Mouse (Mus musculus): ENCODE results near the gene Zfp282. TPM values are rescaled to one million over a fixed set of nuclear protein-coding genes. Genes with fewer than 3 reads are reported as not detected.

Zfp282 gene
- polyA plus RNA-seq, 1 experiment from 2014 or later, result 5.3 TPM

GRCm38 (mm10) chr6:47943721-47944120 lies 66.7 kb downstream of the Zfp282 start:
- Histone ChIP-seq H3K36me3 (ENCODE audit: control insufficient read depth, insufficient read depth) (peaks cover 5% of the 10 kb centered on the region; the same call in 1 of the 2 replicates), H3K27me3 (replicated peaks; ENCODE audit: control insufficient read depth, insufficient read depth, low read length) (no peaks in the 10 kb centered on the region), H3K9me3 (ENCODE audit: control insufficient read depth) (no peaks in the 10 kb centered on the region), H3K4me2 (replicated peaks; ENCODE audit: low read depth) (peak overlapping the region; percentile 81), H3K27ac (ENCODE audit: low read depth, low read length) (no peak overlapping the region), H3K4me1 (replicated peaks; ENCODE audit: control insufficient read depth, insufficient read depth, low read length) (0 out of 2 replicates have a peak, but pooled peaks cover 2% of the 10 kb centered on the region), H3K9ac (ENCODE audit: low read depth, low read length) (peak overlapping the region; percentile 62), H3K4me3 (ENCODE audit: low read depth, low read length) (peak overlapping the region; percentile 40; the same call in 1 of the 2 replicates)
- 85% methylated on average over 3 of the region's 3 CpGs for WGBS
- no peak for TF ChIP-seq CTCF (IDR thresholded peaks at IDR 0.05; ENCODE audit: low read depth)
- no peak for ATAC-seq

GRCm38 (mm10) chr6:47947388-47947787 lies 70.4 kb downstream of the Zfp282 start:
- no peak overlapping the region for H3K4me3 ChIP-seq (ENCODE audit: low read depth, low read length)
- no peak overlapping the region for H3K9ac ChIP-seq (ENCODE audit: low read depth, low read length)
- H3K36me3 ChIP-seq (ENCODE audit: control insufficient read depth, insufficient read depth), result peaks cover 5% of the 10 kb centered on the region; the same call in 1 of the 2 replicates
- no peaks in the 10 kb centered on the region for H3K9me3 ChIP-seq (ENCODE audit: control insufficient read depth)
- no peak overlapping the region for H3K4me2 ChIP-seq (replicated peaks; ENCODE audit: low read depth)
- H3K27me3 ChIP-seq (replicated peaks; ENCODE audit: control insufficient read depth, insufficient read depth, low read length), result no peaks in the 10 kb centered on the region
- H3K4me1 ChIP-seq (replicated peaks; ENCODE audit: control insufficient read depth, insufficient read depth, low read length), result 0 out of 2 replicates have a peak, but pooled peaks cover under 1% of the 10 kb centered on the region
- H3K27ac ChIP-seq (ENCODE audit: low read depth, low read length), result no peak overlapping the region
- 96% methylated on average over 4 of the region's 4 CpGs for WGBS
- no peak for TF ChIP-seq CTCF (IDR thresholded peaks at IDR 0.05; ENCODE audit: low read depth)
- no peak for ATAC-seq

- Histone ChIP-seq H3K9me3 (ENCODE audit: control insufficient read depth) (no peaks in the 10 kb centered on the region), H3K4me3 (ENCODE audit: low read depth, low read length) (peak within 1 kb of the TSS; percentile 73), H3K4me2 (replicated peaks; ENCODE audit: low read depth) (peak within 1 kb of the TSS; percentile 88), H3K4me1 (replicated peaks; ENCODE audit: control insufficient read depth, insufficient read depth, low read length) (peaks cover 9% of the 10 kb centered on the region; the same call in 1 of the 2 replicates), H3K27ac (ENCODE audit: low read depth, low read length) (peak within 1 kb of the TSS; percentile 70), H3K9ac (ENCODE audit: low read depth, low read length) (peak within 1 kb of the TSS; percentile 68), H3K27me3 (replicated peaks; ENCODE audit: control insufficient read depth, insufficient read depth, low read length) (no peaks in the 10 kb centered on the region), H3K36me3 (ENCODE audit: control insufficient read depth, insufficient read depth) (peaks cover 17% of the 10 kb centered on the region; the same call in 1 of the 2 replicates)
- peak; percentile 48 for TF ChIP-seq CTCF (IDR thresholded peaks at IDR 0.05; ENCODE audit: low read depth)
- under 1% methylated on average over 31 of the region's 31 CpGs for WGBS
- ATAC-seq, result peak; percentile 100
Measured at GRCm38 (mm10) chr6:47953191-47953726, 76.3 kb downstream of the Zfp282 start, which contains the start of gene Zfp956. TSS of gene Zfp956 (plus strand) at chr6:47953390.

- H3K36me3 ChIP-seq (ENCODE audit: control insufficient read depth, insufficient read depth), result peaks cover 18% of the 10 kb centered on the region; the same call in 1 of the 2 replicates
- no peak for ATAC-seq
Measured at GRCm38 (mm10) chr6:47954425-47954824, 77.4 kb downstream of the Zfp282 start.

GRCm38 (mm10) chr6:47957816-47958215 lies 80.8 kb downstream of the Zfp282 start:
- Histone ChIP-seq H3K27me3 (replicated peaks; ENCODE audit: control insufficient read depth, insufficient read depth, low read length) (no peaks in the 10 kb centered on the region), H3K4me3 (ENCODE audit: low read depth, low read length) (no peak overlapping the region), H3K36me3 (ENCODE audit: control insufficient read depth, insufficient read depth) (peaks cover 41% of the 10 kb centered on the region; the same call in 1 of the 2 replicates), H3K9me3 (ENCODE audit: control insufficient read depth) (no peaks in the 10 kb centered on the region), H3K4me2 (replicated peaks; ENCODE audit: low read depth) (no peak overlapping the region), H3K9ac (ENCODE audit: low read depth, low read length) (no peak overlapping the region), H3K27ac (ENCODE audit: low read depth, low read length) (no peak overlapping the region), H3K4me1 (replicated peaks; ENCODE audit: control insufficient read depth, insufficient read depth, low read length) (peaks cover 9% of the 10 kb centered on the region; the same call in 1 of the 2 replicates)
- TF ChIP-seq CTCF (IDR thresholded peaks at IDR 0.05; ENCODE audit: low read depth), result no peak
- ATAC-seq, result no peak

More at GRCm38 (mm10) chr6:47954425-47954824, 77.4 kb downstream of the Zfp282 start:
- WGBS, result 75% methylated on average over 3 of the region's 3 CpGs
- no peak overlapping the region for H3K27ac ChIP-seq (ENCODE audit: low read depth, low read length)
- no peaks in the 10 kb centered on the region for H3K27me3 ChIP-seq (replicated peaks; ENCODE audit: control insufficient read depth, insufficient read depth, low read length)
- no peak overlapping the region for H3K9ac ChIP-seq (ENCODE audit: low read depth, low read length)
- H3K4me1 ChIP-seq (replicated peaks; ENCODE audit: control insufficient read depth, insufficient read depth, low read length), result peaks cover 9% of the 10 kb centered on the region; the same call in 1 of the 2 replicates
- peak overlapping the region; percentile 88 for H3K4me2 ChIP-seq (replicated peaks; ENCODE audit: low read depth)
- peak overlapping the region; percentile 73; the same call in 1 of the 2 replicates for H3K4me3 ChIP-seq (ENCODE audit: low read depth, low read length)
- TF ChIP-seq CTCF (IDR thresholded peaks at IDR 0.05; ENCODE audit: low read depth), result no peak
- no peaks in the 10 kb centered on the region for H3K9me3 ChIP-seq (ENCODE audit: control insufficient read depth)

Other genes starting within 250 kb of the Zfp282 start
- gene Pdia4, start 63.8 kb upstream of the Zfp282 start, polyA plus RNA-seq (2015; fragmentation: Nextera tagmentation; extraction: Ambion mirVana), result 95.9 and 97.3 TPM in 2 replicates
- gene Zfp786, start 46.3 kb upstream of the Zfp282 start, polyA plus RNA-seq (2015; fragmentation: Nextera tagmentation; extraction: Ambion mirVana), result 0.61 and 0.69 TPM in 2 replicates
- 2.8 and 3.8 TPM in 2 replicates for gene Zfp398, start 41.5 kb upstream of the Zfp282 start, polyA plus RNA-seq (2015; fragmentation: Nextera tagmentation; extraction: Ambion mirVana)
- gene Zfp212, start 43.3 kb downstream of the Zfp282 start, polyA plus RNA-seq (2015; fragmentation: Nextera tagmentation; extraction: Ambion mirVana), result 7.5 and 8.8 TPM in 2 replicates
- 6.7 and 7.0 TPM in 2 replicates for gene Zfp956, start 76.2 kb downstream of the Zfp282 start, polyA plus RNA-seq (2015; fragmentation: Nextera tagmentation; extraction: Ambion mirVana)
- 3.1 and 3.8 TPM in 2 replicates for gene Zfp777, start 171.7 kb downstream of the Zfp282 start, polyA plus RNA-seq (2015; fragmentation: Nextera tagmentation; extraction: Ambion mirVana)
- gene Zfp746, start 209.4 kb downstream of the Zfp282 start, polyA plus RNA-seq (2015; fragmentation: Nextera tagmentation; extraction: Ambion mirVana), result 7.7 and 9.1 TPM in 2 replicates

All from intestine, postnatal 0 days (tissue).